Mouse (Mus musculus): ENCODE data around the gene Tiparp. TPM values are rescaled to one million over a fixed set of nuclear protein-coding genes. Genes with fewer than 3 reads are reported as not detected.

Gene Tiparp
- total RNA-seq, 2 experiments from 2014 or later, result 9.9 to 11.5 TPM

- intact Hi-C loops (cut with DNase I), result no loop called here
- DNase-seq (ENCODE audit: low spot score), result no peak
These were observed 49.4 kb downstream of the Tiparp start for GRCm38 (mm10) chr3:65577602-65578001.

DNA sequence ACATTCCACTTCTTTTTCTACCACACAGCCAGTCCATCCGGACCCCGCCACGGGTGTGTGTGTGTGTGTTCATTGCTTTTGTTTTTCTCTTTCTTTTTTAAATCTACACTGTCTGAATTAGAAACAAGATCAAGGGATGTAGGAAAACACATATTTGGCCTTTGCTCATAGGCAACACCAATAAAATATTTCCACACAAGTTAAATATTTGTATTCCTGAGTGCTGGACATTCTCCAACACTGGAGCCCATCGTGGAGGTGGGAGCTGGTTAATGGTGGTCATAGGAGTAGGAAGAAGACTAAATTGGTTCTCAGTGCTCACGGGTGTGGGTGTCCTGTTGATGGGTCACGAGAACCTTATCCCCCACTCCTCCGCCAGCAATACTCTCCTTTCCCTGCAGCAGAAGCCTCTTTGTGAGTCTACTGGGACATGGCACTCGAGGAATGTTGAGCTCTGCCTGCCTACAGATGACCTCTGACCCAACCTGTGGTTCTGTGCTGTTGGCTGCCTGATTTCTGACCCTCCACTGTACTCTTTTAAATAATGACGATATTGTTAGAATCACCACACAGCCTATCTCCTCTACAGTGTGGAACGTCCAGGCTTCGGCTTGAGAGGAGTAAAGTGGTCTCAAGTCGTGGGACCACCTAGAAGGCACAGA, 51.2 kb downstream of the Tiparp start:
- intact Hi-C loops (cut with DNase I), result no loop called here
- no peak for DNase-seq (ENCODE audit: low spot score)

GRCm38 (mm10) chr3:65581596-65581995, 53.4 kb downstream of the Tiparp start:
- intact Hi-C loops (cut with DNase I), result no loop called here
- no peak for DNase-seq (ENCODE audit: low spot score)

DNA sequence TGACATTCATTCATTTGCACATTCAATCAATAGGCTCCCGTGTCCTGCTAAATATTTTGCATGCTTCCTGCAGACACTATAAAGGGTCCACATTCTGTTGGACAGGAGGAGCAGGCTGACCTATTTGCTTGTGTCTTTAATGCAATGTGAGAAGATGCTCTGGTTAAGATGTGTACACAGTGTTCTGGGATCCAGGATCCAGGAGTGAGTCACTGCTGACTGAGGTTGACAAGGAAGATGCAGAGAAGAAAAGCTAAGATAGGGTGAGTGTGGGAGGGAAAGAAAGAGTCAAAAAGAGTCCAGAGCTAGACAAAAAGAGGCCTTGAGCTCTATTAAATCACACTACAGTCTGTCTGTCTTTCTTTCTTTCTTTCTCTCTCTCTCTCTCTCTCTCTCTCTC, 56.1 kb downstream of the Tiparp start:
- intact Hi-C loops (cut with DNase I), result no loop called here
- DNase-seq (ENCODE audit: low spot score), result no peak

DNA sequence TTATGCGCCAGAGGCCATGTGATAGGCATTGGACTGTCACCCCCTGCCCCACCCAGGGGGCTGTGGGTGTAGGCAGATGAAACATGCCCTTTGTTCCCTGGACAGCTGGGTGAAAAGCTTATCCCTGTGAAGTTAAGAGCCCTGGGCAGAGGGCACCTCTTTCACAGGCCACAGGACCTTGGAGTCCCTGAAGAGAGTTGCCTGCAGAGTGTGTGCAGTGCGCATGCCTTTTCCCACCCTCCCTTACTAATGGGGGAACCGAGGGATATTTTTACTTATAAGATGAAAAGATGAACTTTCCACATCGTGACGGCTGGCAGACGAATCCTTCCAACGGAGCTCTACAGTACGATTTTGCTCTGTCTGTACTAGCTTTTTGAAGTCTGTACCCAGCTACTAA, 57.1 kb downstream of the Tiparp start:
- intact Hi-C loops (cut with DNase I), result no loop called here
- DNase-seq (ENCODE audit: low spot score), result no peak

DNA sequence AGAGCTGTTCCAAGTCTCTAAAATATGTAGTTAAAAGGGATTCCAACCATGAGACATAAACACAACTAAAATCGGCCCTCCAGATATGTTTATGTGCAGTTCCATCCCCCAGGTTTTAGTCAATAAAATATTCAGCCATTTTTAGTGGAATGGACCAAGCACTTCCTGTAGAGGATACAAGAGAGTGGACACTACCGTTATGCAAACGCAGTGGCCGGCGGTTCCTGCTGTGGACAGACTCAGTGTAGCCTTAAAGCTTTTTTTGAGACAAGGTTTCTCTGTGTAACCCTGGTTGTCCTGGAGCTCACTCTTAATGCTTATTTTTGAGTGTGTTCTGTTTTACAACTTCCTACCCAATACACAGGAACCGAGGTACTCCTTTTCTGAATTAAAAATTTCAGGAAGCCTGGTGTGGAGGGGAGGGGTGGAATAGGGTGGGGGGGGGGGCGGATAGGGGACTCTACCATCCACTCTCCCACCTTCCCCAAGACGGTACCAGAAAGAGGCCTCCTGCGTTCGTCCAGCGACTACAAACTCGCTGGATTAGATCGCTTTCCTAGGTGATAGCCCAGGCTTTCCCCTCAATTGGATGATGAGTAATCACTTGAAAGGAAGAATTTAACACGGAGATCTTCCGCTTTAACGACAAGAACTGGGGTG, 57.7 kb downstream of the Tiparp start:
- no peak for DNase-seq (ENCODE audit: low spot score)

GRCm38 (mm10) chr3:65586483-65586905, 58.3 kb downstream of the Tiparp start:
- intact Hi-C loops (cut with DNase I), result no loop called here
- no peak for DNase-seq (ENCODE audit: low spot score)

More for the DNA sequence above, 57.7 kb downstream of the Tiparp start:
- intact Hi-C loops (cut with DNase I), result no loop called here

DNA sequence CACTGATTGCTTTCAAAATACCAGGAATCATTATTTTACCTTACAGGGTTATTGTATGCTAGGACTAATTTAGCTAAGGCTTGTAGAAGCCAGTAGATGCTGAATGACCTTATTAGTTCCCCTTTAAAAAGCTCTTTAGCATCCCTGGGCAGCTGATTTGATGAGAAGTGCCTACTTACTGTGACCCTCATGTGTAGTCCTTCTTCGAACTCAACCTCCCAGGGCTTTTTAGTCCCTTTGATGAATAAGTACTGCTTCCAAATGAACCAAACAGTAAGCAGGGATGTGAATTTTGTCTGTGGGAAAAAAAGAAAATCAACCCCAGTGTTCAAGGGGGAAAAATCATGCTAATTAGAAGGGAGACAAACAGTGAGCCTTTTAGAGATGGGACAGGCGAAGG, 58.8 kb downstream of the Tiparp start:
- intact Hi-C loops (cut with DNase I), result no loop called here
- DNase-seq (ENCODE audit: low spot score), result no peak

DNA sequence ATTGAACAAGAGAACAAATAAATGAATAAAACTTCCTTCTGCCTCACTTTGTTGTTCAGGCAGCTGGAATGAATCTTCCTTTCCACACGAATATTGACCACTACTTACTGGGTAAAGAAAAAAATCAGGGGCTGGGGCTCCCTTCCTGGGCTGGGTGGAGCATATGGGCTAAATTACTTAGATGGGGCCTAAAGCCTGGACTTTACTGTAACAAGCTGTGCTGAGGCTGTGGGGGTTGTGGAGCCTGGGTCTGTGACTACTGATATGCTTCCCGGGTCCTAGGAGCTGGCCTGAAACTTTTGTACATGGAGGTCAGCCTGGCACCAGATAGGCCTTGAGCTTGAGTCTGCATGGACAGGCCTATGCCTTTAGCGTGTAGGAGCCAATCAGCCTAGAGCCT, 60.2 kb downstream of the Tiparp start:
- DNase-seq (ENCODE audit: low spot score), result no peak
- intact Hi-C loops (cut with DNase I), result no loop called here

DNA sequence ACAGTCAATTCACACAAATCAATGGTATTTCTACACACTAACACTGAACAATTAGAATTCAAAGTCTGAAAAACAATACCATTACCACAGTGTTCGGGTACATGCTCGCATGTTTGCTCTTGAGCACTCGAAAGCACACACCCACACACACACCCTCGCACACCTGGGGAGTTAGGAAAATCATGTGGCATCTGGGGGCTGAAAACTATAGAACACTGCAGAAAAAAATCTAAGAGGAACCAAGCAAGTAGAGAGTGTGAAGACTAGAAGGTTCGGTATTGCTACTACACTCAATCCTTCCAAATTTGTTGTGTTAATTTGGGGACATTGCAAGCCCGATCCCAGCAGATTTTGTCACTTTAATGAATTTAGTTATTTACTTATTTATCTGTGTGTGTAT, 64.6 kb downstream of the Tiparp start:
- no peak for DNase-seq (ENCODE audit: low spot score)
- intact Hi-C loops (cut with DNase I), result no loop called here

DNA sequence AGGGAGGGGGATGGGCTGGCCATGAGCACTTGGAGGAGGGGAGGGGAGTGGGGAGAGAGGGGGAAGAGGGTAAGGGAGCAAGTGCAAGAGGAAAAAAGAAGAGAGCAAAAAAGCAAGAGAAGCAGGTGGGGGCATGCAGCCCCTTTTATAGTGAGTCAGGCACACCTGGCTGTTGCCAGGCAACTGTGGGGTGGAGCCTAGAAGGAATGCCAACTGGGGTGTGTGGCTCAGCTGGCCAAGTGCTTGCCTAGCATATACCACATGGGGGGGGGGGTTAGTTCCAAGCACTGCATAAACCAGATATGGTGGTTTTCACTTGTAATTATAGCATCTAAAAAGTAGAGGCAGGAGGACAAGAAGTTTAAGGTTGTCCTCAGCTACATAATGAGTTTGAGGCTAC, 66.3 kb downstream of the Tiparp start:
- intact Hi-C loops (cut with DNase I), result no loop called here
- no peak for DNase-seq (ENCODE audit: low spot score)

- intact Hi-C loops (cut with DNase I), result no loop called here
- DNase-seq (ENCODE audit: low spot score), result no peak
These were observed 67.0 kb downstream of the Tiparp start for GRCm38 (mm10) chr3:65595196-65595595.

DNA sequence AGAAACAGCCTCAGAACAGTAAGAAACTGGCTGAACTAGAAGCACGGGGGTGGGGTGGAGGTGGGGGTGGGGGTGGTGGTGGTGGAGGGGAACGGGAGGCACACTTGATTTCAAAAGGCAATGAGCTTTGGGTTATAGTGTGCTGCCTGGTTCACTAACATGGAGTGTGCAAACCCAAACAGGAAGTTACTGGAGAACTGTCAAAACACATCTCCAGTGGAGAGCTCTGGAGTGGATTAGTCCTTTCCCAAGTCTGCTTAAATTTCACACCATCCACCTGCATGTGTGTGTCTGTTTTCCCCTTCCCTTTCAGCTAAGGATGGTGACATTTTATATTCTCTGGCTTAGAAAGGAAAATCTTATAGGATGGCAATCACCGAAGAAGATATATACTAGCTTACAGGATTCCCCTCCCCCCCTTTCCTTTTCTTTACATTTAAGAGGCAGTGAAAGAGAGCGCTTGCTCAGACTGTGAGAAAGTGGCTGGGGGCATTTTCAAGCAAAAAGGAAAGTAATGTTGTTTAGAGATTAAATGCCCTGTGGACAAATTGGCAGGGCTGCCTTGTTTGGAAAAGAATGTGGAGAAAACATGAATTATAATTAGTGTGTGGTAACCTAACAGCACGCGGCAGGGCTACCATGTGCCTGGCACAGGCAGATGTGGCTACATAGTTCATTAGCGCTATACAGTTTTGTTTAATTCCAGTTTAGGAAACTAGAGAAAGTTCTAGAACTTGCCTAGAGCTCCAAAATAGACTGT, 70.0 kb downstream of the Tiparp start:
- DNase-seq (ENCODE audit: low spot score), result no peak

GRCm38 (mm10) chr3:65599151-65599550, 70.9 kb downstream of the Tiparp start:
- intact Hi-C loops (cut with DNase I), result no loop called here
- no peak for DNase-seq (ENCODE audit: low spot score)

More for the DNA sequence above, 70.0 kb downstream of the Tiparp start:
- intact Hi-C loops (cut with DNase I), result no loop called here

DNA sequence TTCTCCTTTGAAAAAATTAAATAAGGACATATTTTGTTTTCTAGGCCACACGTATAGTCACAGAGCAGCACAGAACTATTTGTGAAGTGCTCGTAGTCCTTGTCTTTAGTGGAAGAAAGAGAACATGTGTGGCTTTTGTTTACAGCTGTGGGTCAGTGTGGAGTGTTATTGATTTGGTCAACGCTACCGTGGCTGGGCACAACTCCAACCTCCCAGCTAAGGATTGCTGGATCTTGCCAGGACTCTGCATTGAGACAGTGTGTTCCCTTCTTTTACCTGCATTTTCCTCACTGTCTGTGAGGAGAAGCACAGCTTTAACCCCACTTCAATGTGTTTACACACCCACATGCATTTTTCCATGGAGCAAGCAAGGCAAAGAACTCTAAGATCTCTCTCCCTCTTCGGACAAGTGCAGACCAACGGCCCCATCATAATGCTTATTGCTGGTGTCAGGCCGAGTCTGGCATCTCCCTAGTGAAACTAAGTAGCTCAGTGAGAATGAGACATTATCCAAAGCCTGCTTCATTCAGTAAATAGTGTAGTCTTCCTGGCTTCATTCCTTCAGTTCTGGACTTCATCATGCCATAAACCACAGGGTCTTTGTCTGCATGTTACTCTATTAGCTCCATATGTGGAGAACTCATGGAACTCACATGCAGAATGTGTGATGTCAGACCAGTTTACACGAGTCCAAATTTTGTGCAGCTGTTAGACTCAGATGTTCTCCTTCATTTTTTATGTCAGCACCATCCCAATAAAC, 73.3 kb downstream of the Tiparp start:
- DNase-seq (ENCODE audit: low spot score), result no peak
- intact Hi-C loops (cut with DNase I), result no loop called here

- intact Hi-C loops (cut with DNase I), result no loop called here
- no peak for DNase-seq (ENCODE audit: low spot score)
These were observed 75.3 kb downstream of the Tiparp start for GRCm38 (mm10) chr3:65603392-65604055.

Measured in heart, postnatal 25 days (tissue).